Mouse (Mus musculus) ovary, postnatal 36 days (tissue): ENCODE data around the gene Fchsd2.

Source experiments
- DNase-seq: peaks from one replicate; pipeline ENCODE4 v3.0.0; 2022; ENCODE audit warnings: low spot score, mixed read lengths

Fchsd2 gene

GRCm38 (mm10) chr7:101288436-101288835, 195.8 kb downstream of the Fchsd2 start:
- DNase-seq: peak; percentile 55

DNA sequence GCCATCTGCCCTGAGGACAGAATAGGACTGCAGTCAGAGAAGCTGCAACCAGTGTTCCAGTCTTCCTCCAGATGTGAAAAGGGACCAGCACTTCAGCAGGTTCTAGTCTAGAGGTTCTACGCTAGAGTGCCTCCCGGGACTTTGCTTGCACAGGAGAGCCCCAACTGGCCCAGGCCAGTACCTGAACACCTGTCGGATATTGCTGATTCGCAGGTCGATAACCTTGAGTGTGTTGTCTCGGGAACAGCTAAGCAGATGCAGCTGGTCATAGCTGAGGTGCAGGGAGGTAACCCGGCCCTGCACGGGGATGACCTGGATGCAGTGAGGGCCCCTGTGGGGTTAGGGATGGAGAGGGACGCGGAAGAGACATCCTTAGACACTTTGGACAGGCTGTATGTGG, 197.7 kb downstream of the Fchsd2 start:
- DNase-seq: no peak

DNA sequence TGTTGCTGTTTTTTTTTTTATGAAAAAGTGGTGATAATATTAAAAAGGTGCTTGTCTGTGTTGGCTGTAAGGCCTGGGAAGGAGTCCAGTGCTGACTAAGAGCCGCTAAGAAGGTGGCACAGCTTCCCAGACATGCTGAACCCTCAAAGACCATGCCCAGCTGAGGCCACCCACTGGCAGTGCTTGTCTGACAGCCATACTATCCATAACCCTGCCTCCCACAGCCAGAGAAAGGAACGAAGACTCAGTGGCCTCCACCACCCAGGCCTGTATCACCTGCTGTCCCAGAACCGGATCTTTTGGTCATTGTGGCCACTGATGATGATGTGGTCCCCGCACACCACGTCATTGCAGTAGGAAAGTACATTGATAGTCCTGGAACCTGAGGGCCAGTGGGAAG, 198.5 kb downstream of the Fchsd2 start:
- DNase-seq: no peak

DNA sequence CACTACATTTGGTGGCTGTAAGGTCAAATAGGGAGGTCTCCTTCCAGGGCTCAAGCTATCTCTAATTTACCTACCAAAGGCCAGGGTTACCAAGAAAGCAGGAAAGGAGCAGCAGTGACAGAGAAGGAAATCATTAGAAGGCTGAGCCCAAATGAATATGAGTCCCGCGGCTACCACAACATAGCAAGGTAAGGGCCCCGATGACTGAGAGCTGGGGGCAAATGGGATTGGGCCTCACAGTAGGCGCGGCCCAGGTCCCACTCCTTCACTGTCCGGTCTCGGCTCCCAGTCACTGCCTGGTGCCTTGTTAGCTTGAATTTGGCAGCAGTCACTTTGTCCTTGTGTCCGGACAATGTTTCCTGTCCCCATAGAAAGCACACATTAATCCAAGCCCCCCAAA, 199.0 kb downstream of the Fchsd2 start:
- DNase-seq: no peak

DNA sequence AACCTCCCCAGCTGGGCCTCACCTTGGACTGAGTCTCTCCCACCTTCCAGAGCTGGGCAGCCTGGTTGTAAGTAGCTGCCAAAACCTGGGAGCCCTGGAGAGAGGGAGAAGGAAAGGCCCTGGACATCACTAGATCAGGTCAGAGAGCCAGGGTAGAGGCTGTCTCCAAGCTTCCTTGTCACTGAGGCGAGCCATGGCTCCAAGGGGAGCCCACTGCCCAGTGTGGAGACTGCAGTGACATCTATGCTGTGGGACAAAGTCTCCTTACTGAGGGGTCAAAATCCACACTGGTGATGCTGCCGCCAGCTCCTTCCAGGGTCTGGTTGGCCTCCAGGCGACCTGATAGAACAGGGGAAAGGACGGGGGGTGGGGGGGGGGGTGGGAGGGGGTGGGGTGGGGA, 199.4 kb downstream of the Fchsd2 start:
- no peak for DNase-seq

DNA sequence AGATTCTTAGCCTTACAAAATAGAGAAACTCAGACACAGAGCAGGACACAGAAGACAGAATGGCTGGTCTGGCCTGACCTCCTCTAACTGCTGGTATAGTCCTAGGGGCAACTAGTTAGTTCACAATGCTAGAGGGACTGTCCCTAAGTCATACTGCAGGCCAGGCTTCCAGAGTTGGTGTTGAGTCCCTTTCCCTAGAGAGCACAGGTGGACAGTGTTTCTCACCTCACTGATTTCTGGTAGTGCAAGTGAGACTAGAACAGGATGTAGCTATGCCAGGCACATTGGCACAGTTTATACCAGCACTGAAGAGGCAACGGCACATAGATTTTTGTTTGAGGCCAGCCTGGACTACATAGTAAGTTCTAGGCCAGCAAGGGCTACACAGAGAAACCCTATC, 200.0 kb downstream of the Fchsd2 start:
- no peak for DNase-seq

GRCm38 (mm10) chr7:101293138-101293537, 200.5 kb downstream of the Fchsd2 start:
- DNase-seq: no peak

DNA sequence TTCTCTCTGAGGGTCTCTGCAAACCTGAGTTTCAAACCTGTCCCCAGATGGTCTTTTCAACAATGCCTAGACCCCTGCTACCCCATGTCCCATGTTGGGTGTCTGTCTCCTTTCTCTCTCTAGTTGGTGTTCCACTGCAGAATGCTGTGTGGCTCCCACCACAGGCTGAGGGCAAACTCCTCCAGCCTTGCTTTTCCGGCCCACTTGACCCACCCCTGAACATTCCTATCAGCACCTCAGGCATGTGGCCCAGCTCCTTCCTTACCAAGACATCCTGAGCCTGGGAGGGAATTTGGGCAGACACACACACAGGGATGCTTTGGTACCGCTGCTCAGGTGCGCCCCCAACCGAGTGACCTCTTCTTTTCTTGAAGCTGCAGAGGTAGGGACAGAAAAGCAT, 200.9 kb downstream of the Fchsd2 start:
- no peak for DNase-seq

- DNase-seq: no peak
Measured at GRCm38 (mm10) chr7:101295438-101295837, 202.8 kb downstream of the Fchsd2 start.

DNA sequence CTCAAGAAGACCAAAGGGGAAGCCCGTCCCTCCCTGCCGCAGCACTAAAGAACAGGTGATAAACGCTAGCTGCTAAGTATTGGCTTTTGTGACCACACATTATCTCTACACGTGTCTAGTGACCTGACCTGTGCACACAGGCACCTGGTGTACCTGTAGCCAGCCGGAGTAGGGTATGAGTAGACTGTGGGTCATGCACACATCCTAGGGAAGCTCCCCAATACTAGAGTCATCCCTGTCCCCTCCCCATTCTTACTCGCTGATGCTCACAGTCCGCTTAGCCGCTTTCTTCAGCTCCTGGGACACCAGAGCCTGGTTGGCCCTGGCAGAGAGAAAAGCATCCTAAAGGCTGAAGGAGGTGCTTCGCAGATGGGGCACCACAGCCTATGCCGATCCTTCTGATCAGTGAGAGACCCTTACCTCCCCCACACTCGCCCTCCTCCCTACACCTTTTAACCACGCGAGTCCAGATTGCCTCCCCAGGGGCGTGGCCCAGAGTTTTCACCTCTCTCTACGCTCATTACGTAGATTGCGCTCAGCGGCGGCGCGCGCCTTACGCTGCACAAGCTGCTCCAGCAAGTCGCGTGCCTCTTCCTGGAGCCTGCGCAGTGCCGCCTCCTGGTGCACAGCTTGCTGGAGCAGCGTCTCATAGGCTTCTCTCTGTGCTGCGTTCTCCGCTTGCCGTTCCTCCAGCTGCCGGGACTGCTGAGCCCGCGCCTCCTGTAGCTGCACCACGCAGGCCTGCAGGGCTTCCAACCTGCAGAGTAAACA, 203.8 kb downstream of the Fchsd2 start:
- DNase-seq: peak; percentile 79

- DNase-seq: no peak
Measured at GRCm38 (mm10) chr7:101297023-101297405, 204.4 kb downstream of the Fchsd2 start.

GRCm38 (mm10) chr7:101298375-101298774, 205.7 kb downstream of the Fchsd2 start:
- no peak for DNase-seq

DNA sequence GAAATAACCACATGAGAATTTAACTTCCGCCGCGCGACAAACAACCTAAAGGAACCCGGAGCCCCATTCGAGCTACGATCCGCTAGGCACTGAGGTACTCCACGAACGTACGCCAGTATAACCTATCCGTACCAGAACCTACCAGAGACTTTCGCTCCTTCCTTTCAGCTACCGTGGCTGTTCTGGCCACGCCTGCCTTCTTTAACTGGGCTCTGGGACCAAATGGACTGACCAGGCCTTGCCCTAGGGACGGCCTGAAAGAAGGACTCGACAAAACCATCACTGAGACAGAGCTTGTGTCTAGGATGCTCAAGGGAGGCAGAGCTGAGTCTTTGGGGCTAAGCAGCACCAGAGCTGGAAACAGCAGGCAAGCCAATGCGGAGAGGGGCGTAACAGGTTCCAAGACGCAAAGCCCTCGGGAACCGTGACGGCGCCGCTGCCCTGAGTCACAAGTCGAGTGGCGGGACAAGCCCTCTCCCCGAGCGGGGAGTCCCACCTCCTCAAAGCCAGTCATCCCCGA, 208.8 kb downstream of the Fchsd2 start:
- no peak for DNase-seq

DNA sequence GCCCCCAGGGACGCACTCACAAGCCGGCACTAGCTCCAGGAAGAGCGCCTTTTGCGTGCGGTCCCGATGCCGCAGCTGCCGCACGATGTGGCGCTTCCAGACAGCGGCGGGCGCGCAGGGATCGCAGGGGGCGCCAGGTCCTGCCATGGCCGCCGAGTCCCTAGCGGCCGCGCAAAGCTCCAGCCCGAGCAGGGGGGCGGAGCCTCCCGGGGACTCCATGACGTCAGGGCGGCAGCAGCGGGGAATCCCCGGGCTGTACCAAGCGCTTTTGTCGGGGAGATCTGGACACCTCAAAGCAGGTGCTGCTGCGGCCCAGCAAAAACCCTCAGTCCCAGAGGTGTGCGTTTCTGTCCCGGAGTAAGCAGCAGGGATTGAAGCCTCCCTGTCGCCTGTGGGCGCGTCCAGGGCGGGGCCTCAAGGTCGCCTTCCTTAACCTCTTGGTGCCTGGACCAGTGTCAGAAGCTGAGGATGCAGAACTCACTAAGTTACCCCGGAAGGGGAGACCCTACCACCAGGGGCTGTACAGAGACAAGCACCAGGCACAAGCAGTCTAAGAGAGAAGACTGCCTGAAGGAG, 209.3 kb downstream of the Fchsd2 start, which contains the start of gene Atg16l2:
Gene Atg16l2, minus strand, starts transcription at position 371 of the 576 bp plus-strand sequence.
- DNase-seq: peak; percentile 93

DNA sequence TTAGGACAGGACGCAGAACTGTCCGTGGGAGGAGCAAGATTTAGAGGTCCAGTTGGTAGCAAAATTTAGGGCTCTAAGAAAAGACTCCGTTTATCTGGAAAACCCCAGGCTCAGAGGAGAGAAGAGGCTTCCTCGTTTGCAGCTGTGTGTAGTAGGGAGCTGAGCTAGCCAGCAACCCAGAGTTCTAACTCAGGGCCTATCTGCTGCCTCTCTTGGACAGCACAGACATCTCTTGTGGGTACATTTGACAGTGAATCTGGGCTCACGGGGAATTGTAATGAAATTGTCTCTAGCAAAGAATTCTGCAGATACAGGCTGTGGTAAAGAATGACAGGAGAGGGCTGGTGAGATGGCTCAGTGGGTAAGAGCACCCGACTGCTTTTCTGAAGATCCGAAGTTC, 210.0 kb downstream of the Fchsd2 start:
- no peak for DNase-seq

- no peak for DNase-seq
Measured at GRCm38 (mm10) chr7:101306841-101307240, 214.2 kb downstream of the Fchsd2 start.

GRCm38 (mm10) chr7:101309985-101310326, 217.3 kb downstream of the Fchsd2 start:
- DNase-seq: no peak

DNA sequence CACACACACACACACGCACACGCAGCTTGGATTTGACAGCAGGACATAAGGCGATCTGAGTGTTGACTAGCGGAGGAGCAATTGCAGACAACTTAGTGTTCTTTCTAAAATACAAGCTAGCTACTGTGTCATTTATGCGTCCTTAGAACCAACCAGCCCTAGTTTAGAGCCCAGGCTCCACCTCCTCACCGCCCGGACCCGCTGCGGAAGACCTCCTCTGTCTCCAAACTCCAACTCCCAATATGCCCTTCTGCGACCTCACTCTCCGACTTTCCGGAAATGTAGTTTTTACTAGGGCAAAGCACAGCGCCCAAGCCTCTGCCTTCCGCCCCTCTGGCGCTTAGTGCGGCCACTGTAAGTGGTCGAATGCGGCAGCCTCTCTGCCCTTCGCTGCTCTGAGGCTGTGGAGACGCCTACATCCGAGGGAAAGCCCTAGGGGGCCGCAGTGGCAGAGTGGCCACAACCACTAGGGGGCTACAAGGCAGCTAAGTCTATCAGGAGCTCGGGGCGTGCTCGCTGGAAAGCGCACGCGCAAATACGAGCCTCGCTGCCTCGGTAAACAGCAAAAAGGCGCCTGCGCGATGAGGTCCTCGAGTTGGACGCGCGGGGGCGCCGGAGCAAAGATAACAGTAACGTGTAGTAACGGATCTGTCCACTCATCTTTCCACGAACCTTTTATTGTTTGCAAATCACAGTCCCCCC, 217.8 kb downstream of the Fchsd2 start:
- DNase-seq: peak; percentile 96

GRCm38 (mm10) chr7:101311061-101311460, 218.4 kb downstream of the Fchsd2 start:
- no peak for DNase-seq

GRCm38 (mm10) chr7:101313033-101313432, 220.4 kb downstream of the Fchsd2 start:
- DNase-seq: no peak

DNA sequence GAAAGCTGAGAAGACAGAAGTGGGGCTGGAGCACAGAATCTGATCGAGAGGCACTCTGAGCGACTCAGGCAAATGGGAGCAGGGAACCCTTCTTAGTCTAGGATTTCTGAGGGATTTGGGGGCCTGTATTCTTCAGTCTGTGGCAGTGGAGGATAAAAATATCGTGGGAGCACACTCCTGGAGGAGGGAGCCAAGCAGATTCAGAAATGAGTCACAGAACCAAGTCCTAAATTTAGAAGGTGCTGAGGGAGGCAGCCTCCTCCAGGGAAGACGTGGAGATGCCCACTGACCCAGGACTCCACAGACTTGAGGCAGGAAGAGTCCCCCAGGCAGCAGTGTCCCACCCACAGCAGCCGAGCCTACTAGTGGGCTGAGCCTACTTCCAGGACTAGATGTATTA, 221.7 kb downstream of the Fchsd2 start:
- DNase-seq: no peak

DNA sequence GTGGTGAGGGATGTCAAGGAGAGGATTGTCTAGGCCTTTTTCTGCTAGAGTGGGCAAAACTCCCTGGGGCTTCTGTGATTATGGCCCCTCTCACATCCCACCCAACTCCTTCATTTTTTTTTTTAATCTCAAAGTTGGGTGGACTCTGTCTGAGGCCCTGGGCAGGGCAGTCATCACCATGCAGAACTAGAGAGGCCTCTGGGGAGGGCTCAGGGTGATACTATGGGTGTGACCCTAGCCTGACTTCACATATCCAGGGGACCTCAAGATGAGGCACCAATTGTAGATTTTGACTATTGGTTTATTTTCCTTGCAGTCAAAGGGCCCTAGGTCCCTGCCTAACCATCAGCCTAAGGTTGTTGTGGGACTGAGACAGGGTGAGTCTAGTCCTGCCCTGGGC, 223.0 kb downstream of the Fchsd2 start:
- no peak for DNase-seq

DNA sequence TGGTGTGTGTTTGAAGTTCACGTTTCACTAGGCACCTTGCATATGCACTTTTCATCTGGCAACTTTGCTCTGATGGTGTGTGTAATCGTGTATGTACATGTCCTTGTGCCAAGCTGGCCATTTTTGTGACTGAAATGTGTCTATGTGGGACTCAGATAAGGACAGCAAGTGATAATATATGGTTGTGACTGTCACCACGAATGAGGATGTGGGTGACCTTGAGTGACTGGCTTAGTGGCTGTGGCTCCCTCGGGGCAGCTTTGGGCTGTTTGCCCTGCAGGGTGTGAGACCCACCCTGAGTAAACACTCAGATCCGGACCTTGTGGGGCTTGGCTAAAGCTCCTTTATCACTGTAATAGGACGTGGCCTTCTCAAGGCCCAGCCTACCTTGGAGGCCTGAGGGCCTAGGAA, 223.9 kb downstream of the Fchsd2 start:
- DNase-seq: no peak
